Mouse (Mus musculus): ENCODE results near the gene Hmox2. TPM values are rescaled to one million over a fixed set of nuclear protein-coding genes. Genes with fewer than 3 reads are reported as not detected.

Gene Hmox2
- total RNA-seq, 2 experiments from 2014 or later: 91.8 to 92.0 TPM

DNA sequence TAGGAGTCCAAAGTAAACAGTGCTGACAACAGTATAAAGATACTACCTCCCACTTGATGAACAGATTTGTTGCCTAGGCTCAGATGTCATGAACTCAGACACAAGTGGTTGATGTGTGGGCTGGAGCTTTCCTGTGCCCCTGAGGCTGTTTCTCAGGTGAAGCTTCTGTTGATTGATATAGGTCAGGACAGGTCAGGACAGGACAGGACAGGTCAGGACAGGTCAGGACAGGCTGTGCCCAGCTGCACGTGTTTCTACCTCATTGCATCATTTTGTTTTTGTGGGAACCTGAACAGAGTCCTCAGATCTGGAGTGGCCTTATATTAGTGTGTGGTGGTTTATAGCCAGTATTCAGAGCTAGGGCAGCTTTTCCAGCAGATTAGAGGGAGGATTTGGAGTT lies 23.5 kb upstream of the Hmox2 start:
- no peak overlapping the region for H3K27ac ChIP-seq
- TF ChIP-seq CTCF (conservative IDR thresholded peaks at IDR 0.05): no peak
- no peak overlapping the region for H3K4me3 ChIP-seq
- no peak for DNase-seq (ENCODE audit: low spot score in 2 of 2)

DNA sequence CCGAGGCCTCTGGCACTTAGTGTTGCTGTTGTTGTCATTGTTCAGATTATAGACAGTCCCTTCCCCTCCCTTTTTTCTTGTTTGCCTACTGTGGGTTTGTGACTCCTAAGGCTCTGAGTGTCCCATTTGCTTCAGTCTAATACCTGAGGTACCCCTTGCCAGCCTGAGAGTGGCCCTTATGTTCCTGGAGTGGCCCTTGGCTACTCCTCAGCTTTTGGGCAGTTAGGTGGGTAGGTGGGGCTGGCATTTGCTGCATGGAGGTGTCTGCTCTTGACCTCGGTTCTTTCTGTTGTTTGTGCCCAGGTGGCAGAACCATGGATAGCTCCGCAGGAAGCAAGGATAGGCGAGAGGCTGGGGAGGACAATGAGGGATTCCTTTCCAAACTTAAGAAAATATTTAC lies 20.6 kb upstream of the Hmox2 start:
- no peak for DNase-seq (ENCODE audit: low spot score in 2 of 2)
- Histone ChIP-seq H3K27ac (no peak overlapping the region), H3K4me3 (no peak overlapping the region)
- TF ChIP-seq CTCF (conservative IDR thresholded peaks at IDR 0.05): no peak

DNA sequence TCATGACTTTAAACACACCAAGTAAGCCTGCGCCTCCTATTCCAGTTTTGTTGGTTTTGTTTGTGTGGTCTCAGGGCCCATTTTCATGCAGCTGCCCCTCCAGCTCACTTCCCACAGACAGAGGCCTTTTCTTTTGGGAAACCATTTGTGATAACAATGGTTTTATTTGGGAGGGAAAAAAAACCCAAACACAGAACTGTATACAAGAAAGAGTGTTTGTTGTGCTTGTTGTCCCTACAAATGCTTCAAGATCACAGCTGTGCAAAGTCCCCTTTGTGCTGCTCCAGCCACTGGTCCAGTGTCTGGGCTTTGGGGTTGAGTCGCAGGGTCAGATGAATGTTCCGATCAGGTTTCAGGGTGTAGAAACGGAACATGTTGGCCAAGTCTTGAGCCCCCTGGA lies 15.0 kb upstream of the Hmox2 start:
- no peak overlapping the region for H3K4me3 ChIP-seq
- H3K27ac ChIP-seq: peak overlapping the region; percentile 72
- no peak for DNase-seq (ENCODE audit: low spot score in 2 of 2)
- TF ChIP-seq CTCF (conservative IDR thresholded peaks at IDR 0.05): no peak

DNA sequence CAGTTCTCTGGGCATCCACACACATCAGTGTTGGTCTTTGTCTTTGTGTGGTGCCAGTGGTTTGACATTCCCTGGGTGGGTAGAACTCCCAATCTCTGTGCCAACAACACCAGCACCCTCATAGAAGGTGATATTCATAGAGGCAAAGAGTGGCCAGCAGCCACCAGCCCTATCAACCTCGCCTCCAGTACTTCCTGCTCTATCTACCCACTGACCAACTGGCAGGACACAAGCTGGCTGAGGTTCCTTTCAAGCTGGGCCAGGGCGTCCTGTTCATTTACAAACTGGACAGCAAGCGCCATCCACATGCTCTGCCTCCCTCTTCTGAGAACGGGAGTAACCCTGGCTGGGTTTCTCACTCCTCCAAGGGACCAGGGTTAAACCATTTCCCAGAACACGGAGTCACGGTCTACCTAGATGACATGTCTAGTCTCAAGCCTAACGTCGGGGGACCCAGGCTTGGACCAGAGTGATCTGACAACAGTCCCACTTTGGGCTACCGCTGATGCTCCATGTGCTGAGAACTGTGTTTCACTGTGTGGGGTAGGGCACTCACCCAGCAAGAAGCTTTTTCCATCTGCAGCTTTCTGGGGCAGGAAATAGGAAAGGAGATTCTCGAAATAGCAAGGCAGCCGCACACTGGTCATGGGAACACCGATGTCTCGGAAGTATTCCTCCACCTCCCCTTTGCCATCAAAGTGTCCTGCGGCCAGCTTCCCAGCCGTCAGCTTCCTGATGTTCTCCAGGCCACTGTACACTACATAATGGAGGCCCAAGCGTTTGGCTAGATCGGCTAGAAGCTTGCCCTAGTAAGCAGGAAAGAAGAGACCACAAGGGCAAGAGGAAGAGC lies 12.1 kb upstream of the Hmox2 start:
- H3K27ac ChIP-seq: peak overlapping the region; percentile 61

DNA sequence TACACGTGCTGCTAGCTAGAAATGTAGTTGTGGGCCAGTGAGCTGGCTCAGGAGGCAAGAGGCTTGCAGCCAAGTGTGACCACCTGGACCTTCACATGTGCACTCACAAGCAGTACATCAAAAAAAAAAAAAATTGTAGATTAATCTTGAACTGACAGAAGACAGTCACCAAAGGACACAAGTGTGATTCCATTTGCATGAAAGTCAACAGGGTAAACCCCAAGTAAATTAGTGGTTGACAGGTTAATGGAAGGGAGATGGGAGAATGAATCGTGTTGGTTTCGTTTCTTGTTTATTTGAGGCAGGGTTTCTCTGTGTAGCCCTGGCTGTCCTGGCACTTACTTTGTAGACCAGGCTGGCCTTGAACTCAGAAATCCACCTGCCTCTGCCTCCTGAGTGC lies 8.3 kb upstream of the Hmox2 start:
- no peak overlapping the region for H3K27ac ChIP-seq
- TF ChIP-seq CTCF (conservative IDR thresholded peaks at IDR 0.05): no peak
- DNase-seq (ENCODE audit: low spot score in 2 of 2): no peak
- H3K4me3 ChIP-seq: peak overlapping the region; percentile 70

More for the DNA sequence above, 12.1 kb upstream of the Hmox2 start:
- DNase-seq (ENCODE audit: low spot score in 2 of 2): no peak
- no peak for TF ChIP-seq CTCF (conservative IDR thresholded peaks at IDR 0.05)
- no peak overlapping the region for H3K4me3 ChIP-seq

DNA sequence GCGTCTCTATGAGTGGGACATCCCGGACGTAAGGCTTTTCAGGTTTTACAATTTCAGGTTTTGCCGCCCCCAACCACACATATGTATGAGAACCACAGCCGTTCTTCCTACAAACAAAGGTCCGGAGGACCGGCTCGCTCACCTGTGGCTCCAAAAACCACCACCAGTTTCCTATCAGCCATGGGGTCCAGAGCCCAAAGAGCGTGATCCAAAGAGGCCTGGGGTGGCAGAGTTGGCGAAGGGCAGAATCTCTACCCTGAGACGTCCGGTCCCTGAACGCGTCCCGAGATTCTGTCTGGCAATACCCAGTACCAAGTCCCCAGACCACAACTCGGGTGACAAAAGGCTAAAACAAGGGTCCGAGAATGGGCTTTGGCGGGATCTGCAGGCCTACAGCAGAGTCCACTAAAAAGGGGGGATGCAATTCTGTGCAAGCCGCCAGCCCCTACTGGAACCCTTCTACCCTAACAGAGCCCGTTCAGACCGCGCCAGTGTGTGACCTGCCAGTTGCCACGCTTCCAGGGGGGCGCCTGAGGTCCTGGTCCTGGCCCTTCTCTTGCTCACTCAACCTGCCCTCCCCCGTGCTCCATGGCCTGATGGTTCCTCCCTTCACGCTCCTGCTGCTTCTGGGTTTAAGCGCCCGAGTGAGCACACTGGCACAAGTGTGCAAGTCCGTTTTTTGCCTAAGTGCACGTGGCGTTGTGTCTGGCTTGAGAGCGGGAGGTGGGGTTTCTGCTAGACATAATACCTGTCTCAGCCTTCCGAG lies 7.2 kb upstream of the Hmox2 start, which contains the start of gene Nmral1:
Gene Nmral1, minus strand, starts transcription at position 604 of the 766 bp plus-strand sequence.
- peak; percentile 52 to 54 for DNase-seq (ENCODE audit: low spot score in 2 of 2)
- H3K27ac ChIP-seq: peak within 1 kb of the TSS; percentile 92
- peak within 1 kb of the TSS; percentile 70 for H3K4me3 ChIP-seq
- TF ChIP-seq CTCF (conservative IDR thresholded peaks at IDR 0.05): no peak

DNA sequence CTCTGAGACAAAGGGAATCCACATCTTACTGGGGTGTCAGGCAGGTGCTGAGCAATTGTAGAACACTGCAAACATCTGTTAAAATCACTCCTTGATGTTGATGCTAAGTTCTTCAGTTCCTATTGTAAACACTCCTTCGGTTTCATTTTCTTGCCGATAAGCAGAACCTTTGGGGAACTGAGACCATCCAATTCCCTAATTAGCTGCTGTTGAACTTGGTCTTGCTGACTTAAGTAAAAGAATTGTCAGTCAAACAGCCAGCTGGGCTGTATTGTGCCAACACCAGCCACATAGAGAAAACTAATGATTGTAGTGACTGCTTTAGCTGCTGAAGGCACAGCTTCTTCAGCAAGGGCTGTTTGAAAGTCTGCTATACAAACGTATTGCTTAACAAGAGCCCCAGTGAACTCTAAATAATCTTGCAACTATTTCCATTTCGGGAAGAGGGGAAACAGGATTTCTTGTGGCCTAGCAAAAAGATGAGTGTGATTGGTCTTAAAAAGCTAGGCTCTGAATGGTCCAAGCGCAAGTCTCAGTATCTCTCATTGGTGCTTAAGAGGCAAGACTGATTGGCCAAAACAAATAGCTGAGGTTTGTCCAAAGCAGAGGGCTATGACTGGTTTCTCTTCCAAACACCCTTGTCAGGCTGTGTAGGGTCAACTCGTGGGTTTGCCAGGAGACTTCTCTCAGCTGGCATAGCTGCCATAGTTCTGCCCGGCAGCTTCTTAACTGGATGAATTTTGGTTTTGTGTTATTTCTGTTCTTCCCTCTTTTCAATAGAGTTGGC lies 3.8 kb upstream of the Hmox2 start:
- H3K4me3 ChIP-seq: no peak overlapping the region
- H3K27ac ChIP-seq: peak overlapping the region; percentile 43
- no peak for DNase-seq (ENCODE audit: low spot score in 2 of 2)
- TF ChIP-seq CTCF (conservative IDR thresholded peaks at IDR 0.05): no peak

DNA sequence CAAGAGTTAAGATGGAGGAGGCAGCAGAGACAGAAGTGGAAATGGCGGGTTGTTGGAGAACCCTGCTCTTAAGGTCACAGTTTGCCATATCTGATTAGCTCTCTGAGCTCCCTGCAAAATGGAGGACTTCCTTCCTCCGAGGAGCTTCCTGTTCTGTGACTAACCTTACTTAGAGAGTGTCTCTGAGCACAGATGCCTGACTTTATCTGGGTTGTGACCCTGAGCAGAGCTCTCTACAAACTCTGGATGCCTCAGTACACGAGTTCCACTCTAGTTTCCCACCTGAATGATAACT lies 3.3 kb upstream of the Hmox2 start:
- no peak for DNase-seq (ENCODE audit: low spot score in 2 of 2)
- Histone ChIP-seq H3K27ac (peak overlapping the region; percentile 43), H3K4me3 (no peak overlapping the region)
- TF ChIP-seq CTCF (conservative IDR thresholded peaks at IDR 0.05): no peak

DNA sequence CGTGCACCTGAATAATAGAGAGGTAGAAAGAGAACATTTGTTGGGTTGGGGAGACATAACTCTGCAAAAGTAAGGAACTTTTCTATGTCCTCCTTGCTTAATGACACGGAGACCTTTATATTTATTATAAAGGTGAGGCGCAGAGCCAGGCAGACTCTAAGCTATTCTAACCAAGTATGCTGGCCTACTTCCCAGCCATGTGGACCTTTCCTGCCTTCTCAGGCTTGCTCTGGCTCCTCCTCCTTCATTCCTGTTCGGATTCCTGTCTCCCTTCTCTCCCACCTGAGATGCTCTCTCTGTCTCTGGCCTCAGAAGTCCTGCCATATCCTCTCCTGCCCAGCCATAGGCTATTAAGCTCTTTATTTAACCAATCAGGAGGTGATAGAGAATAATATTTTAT lies 895 bp upstream of the Hmox2 start:
- no peak overlapping the region for H3K4me3 ChIP-seq
- DNase-seq (ENCODE audit: low spot score in 2 of 2): no peak
- TF ChIP-seq CTCF (conservative IDR thresholded peaks at IDR 0.05): no peak
- no peak overlapping the region for H3K27ac ChIP-seq

DNA sequence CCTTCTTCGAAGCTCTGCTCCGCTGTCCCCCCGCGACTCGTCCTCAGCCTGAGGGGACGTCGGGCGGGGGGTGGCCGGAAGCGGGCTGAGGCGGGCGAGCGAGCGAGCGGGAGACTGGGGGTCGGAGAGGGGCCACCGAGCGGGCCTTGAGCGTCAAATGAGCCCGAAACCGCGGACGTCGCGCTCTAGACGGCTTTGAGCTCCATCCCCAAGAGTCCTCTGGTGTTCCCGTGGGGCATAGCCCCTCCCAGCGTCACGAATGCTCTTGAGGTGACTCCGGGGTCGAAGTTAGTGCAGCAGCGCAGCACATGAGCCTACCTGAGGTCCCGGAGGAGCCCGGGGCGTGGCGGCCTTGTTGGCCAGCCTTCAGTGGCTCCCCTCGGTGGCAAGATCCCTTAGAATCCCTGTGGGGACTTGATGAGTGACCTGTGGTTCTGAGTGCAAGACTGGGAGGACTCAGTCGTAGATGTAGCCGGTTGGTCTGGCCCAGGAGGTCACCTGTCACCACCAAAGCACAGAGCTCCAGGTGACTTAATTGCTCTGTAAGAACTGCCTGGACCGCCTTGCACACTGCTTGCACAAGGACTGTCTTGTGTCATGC lies 467 bp downstream of the Hmox2 start:
- peak overlapping the region; percentile 89 for H3K4me3 ChIP-seq
- DNase-seq (ENCODE audit: low spot score in 2 of 2): no peak
- TF ChIP-seq CTCF (conservative IDR thresholded peaks at IDR 0.05): no peak

DNA sequence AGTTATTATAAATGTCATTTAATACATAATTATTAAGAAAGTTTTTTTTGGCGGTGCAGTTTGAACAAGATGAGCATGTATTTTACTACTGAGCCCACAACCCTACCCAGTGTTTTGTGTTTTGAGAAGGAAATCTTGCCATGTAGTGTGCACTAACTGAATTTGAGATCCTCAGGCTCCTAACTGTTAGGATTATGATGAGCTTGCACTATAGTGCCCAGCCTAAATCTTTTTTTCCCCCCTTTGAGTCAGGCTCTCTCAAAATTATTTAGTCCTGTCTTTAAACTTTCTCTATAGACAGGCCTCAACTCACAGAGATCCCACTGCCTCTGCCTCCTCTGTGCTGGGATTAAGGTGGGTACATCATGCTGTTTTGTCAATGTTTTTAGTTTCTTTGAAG lies 1.4 kb downstream of the Hmox2 start:
- Histone ChIP-seq H3K27ac (peak overlapping the region; percentile 18; the same call in 1 of the 2 replicates), H3K4me3 (peak overlapping the region; percentile 89)
- DNase-seq (ENCODE audit: low spot score in 2 of 2): no peak
- no peak for TF ChIP-seq CTCF (conservative IDR thresholded peaks at IDR 0.05)

More for the DNA sequence above, 467 bp downstream of the Hmox2 start:
- H3K27ac ChIP-seq: peak overlapping the region; percentile 96

DNA sequence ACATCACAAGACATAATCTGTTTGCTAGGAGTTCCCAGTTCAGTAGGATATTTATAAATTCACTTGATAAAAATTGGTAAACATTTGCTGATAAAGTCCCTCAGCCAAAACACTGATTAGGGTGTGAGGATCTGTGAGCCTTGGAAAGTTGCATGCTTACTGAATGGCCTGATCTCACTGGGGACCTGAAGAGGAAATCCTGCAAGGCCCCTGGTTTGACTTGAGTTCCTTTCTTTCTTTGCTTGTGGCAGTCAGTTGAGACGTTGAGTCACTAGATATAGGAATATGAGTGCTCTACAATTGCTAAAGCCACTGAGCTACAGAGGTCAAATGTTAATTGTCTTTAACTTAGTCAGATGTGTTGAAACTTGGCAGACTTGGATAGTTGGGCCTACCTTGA lies 1.8 kb downstream of the Hmox2 start:
- peak overlapping the region; percentile 89; the same call in 1 of the 2 replicates for H3K4me3 ChIP-seq
- no peak for TF ChIP-seq CTCF (conservative IDR thresholded peaks at IDR 0.05)
- H3K27ac ChIP-seq: peak overlapping the region; percentile 18; the same call in 1 of the 2 replicates
- no peak for DNase-seq (ENCODE audit: low spot score in 2 of 2)

Measured in layer of hippocampus, adult 2 months (tissue).